Mouse (Mus musculus) adrenal gland, postnatal 4 days (tissue): Measurements from ENCODE around the gene Gpr183. TPM values are rescaled to one million over a fixed set of nuclear protein-coding genes. Genes with fewer than 3 reads are reported as not detected.

Source experiments
- DNase-seq, 2 experiments: peaks; one replicate each; pipeline ENCODE4 v3.0.0; 2021 to 2022; ENCODE audit warnings: low spot score in 2 of 2, mixed read lengths in 2 of 2
- total RNA-seq, 2 experiments: library from RNA; stranded (reverse); gene quantifications; 2 replicates each; pipeline ENCODE4 v1.2.3; 2021

Gpr183 gene
- total RNA-seq, 2 experiments from 2014 or later: 0.42 to 0.56 TPM

DNA sequence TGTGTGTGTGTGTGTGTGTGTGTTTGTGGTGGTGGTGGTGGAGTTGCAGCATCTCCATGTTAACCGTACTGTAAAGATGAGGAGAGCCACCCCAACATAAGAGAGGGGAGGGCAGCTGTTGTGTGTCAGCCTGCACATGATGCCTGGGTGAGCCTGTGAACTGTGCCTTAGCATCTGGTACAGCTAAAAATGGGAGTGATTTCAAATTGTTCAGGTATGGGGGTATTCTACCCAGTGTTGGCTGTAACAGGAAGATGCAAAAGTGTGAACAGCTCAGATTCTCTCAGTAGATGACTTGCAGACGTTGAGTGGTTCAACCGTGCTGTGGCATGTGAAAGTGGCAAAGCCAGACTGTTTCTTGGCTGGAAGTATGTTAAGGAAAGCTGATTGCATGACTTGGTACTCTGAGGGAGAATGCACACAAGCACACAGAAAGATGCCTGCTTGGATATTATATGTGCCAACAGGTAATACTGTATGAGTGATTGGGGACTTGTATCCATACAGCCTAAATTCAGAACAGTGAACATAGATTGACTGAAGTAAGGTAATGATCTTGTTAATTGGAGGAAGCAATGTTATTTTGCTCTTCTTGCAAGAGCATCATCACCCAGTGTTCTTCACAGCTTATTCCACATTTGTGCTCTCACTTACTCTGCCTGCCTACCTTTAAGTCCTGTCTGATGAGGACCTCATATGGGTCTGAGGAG is 6.8 kb downstream of the Gpr183 start:
- no peak for DNase-seq

DNA sequence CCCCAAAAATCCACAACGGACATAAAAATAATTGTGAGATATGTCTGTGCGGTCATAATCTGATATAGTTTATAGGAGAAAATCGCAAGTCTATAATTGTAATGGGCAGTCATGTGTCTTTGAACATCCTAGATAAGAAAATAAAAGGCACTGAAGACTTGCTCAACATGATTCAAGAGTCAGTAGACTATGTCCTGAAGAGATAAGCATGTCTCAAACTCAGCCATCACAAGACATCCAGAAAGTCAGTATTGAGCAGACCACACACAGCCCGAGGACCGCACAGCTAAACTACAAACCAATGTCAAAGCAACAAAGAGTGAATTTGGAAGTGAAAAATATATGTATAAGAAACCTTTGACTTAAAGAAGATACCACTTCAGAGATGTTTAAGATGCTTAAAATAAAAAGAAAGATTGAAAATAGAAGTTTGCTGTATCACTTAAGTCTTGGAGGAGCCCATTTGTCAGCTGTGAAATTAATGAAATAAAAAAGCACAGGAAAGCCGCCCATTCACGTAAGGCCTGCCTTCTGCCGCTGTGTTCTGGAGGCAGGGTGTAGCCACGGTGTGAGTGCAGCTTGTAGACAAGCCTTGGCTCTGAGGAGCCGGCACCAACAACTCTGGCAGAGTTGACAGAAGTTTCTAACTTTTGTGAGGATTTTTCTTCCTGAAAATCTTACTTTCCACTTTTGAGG is 7.7 kb downstream of the Gpr183 start:
- DNase-seq: no peak

DNA sequence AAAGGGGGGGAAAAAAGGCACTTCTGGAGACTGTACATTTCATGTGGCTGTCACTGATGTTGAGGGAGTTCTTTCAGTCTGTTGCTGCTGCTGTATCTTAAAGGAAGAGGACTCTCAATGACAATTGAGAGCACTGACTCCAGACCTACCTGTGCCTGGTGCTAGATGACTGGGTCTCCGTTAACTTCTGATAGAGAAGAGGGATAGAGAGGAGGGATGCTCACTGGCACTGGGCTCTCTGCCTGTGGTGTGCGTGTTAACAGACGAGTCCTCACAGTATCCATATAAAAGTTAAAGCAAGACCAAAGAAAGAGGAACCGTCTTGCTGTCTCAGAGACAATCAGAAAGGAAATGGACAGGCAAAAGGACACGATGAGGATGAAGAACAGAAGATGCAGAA is 8.7 kb downstream of the Gpr183 start:
- DNase-seq: no peak

DNA sequence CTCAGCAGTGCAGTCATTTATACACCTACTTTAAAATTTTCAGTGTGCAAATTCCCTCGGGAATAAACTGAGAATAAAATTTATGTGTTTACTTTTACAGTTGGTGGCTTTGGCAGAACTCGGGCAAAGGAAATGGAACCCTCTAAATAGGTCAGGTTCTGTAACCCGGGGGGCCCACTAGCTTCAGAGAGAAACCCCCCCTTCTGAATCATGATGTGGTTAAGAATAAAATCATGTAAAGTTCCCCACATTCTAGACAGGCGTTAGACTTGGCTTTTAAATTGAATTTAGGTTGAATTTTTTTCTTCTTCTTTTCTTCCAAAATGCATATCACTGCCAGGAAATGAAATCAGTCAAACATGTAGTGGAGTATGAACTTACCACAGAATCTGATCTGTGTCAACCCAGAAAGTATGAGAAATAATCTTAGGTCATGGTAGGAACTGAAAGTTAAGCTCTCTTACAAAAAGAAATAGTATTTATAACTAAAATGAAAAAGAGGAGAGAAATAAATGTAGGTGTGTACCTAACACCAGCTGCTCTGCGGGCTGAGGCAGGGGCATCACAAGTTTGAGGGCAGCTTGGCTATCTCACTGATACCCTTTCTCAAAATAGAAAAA is 9.7 kb downstream of the Gpr183 start:
- DNase-seq: no peak

DNA sequence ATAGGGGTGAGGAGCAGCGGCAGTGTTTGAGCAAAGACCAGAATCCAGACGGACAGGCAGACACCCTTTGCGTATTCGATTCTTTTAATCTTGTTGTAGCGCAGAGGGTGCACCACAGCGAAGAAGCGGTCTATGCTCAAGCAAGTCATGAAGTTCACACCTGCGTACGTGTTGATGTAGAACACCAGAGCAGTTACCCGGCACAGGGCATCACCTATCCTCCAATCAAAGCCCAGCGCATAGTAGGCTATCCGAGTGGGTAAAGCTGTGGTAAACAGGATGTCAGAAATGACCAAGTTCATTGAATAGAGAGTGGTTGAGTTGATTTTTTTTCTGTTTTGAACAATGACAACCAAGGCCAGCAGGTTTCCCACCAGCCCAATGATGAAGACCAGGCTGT is 10.4 kb downstream of the Gpr183 start:
- no peak for DNase-seq

DNA sequence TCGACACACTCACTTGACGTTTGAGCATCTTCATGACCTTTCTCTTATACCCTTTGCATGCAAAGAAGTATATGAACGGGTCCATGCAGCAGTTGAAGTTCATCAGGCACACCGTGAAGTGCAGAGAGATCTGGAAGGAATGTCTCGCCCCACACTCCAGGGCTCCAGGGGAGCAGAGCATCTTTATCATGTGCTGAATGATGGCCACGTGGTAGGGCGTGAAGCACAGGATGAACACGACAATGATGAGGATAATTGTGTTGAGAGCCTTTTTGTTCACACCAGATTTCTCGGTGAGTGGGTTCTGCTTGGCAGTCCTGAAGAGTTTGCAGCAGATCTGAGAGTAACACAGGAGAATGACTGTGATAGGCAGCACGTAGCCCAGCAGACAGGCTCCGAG is 10.9 kb downstream of the Gpr183 start:
- DNase-seq: no peak

DNA sequence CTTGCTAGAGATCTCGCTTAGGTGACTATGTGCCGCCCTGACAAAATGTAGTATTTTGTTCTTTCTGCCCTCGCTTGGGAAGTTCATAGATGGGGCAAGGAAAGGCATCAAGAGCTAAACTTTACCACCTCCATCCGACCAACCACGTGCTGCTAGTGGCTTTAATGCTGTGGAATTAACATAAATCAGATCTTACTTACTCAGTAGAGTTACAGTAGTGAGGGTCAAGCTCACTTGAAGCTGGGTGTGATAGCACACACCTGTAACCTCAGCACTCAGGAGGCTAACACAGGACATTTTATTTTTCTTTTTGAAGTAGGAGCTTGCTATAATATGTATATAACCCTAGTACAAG is 13.0 kb downstream of the Gpr183 start:
- no peak for DNase-seq

DNA sequence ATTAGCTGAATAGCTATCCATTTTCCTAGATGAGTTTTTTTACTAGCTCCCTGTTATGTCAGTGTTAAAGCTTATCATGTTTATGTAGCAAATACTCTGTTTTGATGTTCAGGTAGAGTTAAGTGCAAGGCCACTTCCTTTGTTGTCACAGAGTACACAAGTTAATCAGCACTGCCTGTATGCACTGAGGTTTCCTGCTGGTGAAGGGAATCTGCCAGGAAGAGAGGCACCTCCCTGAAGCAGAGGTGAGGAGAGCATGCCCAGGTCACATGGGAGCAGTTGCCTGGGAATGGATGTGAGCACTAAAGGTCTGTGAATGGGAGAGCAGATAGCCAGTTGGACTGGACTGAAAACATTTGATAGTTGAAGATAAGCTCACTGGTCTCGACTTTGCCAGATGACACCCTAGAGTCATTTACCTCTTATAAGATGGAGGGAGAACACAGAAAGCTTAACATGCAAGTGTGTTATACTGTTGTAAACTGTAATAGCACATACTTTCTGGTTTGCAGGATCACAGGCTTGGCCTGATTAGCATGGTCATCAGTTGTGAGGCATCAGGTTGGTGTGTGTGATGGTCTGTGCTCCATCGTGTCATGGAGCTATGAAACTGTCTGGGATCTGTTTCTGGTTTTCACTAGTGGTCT is 13.5 kb downstream of the Gpr183 start:
- DNase-seq: no peak

DNA sequence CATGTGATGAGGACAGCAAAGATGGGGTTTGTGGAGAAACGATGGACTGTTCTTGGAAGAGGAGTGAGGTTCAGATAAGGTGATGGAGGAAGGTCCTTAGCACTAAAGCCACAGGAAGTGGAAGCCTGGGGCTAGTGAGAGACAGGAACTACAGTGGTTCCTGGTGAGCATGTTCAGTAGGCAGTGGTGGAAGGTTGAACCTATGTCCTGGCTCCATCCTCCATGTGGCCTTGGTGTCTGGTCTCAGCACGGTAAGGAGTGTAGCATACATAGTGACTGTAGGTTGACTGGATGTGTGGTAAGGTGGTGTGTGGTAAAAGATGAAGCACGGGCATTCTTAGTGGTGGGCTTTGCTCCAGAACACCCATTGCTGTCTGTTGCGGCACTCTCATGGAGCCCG is 15.1 kb downstream of the Gpr183 start:
- DNase-seq: no peak

DNA sequence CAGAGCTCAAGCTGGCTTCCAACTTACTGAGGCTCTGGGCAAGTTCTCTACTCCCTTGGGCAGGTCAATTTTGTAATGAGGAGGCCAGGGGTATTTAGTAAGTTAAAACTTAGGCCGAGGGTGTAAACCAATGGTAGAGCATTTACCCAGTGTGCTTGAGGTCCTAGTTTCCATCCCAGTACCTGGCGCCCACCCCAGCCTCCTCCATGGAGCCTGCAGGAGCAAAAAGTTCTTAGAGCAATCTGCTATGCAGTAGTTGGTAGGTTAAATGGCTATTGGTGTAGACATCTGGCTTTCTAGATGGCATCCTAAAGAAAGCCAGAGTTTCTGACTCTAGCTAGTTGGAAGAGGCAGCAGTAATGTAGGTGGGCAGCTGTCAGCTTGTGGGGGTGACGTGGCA is 15.6 kb downstream of the Gpr183 start:
- no peak for DNase-seq

DNA sequence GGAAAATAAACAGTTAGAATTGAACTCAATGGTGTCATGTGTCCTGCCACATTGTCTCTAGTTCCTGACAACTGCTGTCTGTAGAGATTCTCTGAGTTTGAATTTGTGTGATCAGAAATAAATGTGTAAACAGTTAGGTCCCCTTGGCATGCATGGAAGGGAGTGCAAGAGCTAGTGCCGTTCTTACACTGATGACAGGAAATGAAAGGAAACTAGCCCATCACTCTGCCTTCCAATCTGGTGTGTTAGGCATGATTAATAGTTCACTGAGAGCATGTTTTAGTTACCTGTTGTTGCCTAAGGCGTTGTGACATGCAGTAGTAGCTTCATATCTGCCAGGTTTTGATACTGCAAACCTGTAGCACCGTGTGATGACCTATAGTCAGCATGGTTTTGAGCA is 17.0 kb downstream of the Gpr183 start:
- DNase-seq: no peak

DNA sequence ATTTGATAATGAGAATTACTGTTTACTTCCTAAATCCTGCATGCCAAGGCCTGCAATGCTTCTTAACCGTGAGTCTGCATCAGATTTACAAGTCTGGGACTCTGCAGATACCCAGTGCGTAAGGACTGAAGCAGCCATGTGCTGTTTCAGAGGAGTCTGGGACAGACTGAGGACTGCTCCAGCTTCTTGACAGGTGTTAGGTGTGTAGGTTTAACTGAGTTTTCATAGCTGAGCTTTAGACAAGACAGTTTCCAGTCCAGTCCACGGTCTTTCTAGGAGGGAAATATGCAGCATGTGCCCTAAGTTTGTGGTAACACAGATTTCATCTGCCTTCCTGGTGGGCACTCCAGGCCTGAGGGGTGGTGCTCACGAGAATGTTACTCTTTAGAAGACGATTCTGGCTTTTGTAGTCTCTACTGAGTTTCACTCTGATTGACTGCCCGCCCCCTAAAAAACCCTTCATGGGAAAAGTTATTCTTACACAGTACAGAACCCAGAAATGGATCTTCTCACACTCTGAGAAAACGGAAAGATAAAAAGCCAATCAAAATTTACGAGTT is 17.7 kb downstream of the Gpr183 start:
- DNase-seq: no peak

DNA sequence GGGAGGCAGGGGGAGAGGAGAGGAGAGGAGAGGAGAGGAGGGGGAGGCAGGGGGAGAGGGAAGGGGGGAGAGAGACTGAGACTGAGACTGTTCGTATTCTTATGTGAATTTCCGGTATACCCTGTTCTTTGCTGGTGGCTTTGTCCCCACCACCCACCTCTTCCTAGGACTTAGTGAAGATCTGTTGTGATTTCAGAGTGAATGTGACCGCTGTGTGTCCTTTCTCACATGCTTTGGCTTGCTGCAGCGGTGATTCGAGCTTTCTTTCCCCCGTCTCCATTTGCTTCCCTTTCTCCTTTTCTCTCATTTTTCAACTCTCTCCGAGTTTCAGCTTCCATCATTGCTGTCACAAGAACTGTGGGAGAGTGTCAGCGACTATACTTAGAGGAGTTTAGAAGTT is 18.3 kb downstream of the Gpr183 start:
- no peak for DNase-seq

DNA sequence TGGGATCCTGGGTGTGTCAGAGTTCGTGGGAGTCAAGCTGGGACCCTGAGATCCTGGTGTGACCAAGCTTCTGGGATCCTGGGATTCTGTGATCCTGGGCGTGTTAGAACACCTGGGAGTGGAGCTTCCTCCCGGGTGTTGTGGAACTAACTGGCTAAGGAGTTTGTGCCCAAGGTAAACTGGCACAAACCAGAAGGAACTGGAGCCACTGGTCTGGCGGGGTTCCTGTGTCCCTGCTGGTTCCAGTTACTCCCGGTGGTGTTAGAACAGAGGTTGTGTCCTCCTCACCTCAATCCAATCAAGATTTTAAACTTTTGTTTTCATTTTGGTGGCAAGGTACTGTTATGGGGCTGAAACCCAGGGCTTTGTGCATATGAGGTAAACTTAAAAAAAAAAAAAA is 18.9 kb downstream of the Gpr183 start:
- no peak for DNase-seq

DNA sequence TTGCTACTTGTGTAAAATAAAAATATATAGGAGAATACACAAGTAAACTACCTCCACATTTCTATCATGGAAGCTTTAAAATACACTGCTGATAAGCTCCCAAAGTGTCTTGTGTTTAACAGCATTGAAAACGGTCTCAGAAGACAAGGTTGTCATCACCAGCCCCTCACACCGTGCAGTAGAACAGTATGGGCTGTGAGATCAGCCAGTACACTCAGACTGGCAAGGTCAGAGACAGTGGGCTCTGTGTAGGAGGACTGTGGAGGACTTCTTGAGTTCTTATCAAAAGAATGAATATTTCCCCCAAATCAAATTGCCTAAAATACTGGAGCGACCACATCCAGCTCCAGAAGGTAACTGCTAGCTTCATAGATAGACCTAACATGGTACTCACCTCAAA is 25.4 kb downstream of the Gpr183 start:
- DNase-seq: no peak

DNA sequence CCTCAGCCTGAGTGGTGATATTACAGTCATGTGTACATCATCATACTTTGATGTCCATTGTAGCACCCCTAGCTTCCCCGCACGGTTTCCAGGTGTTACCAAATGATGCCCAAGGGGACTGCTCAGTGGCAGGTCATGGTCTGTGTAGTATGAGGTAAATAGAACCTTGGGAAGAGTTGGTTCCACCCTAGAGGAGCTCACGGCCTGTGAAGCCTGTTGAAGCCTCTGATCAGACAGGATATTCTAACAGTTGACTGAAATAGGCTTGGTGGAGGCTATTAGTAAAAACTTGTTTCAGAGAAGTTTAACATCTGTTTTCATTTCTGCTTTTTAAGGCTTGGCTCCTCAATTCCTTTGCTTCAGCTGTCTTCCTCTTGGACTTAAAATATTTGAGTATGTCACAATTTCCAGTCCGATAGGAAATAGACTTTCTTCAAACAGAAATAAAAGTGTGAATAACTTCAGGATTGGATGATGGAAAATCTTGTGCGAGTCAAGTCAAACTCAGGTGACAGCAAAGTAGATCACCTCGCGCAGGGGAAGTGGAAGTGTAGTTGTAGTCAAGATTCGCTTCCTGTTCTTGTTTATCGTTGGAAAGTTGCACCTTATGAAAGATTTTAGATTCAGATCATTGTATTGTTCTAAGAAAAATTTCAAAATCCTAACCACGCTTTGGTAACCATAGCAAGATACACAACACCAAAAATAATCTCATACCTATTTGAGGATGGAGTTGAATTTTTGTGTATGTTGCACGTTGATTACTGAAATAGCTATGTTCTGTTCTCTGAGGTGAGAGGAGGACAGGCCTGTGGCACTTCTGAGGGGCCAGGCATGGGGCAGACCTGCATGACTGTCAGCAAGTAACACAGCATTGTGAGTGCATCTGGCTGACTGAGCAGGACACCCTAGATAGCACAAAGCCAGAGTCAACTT is 26.5 kb downstream of the Gpr183 start:
- DNase-seq: no peak

DNA sequence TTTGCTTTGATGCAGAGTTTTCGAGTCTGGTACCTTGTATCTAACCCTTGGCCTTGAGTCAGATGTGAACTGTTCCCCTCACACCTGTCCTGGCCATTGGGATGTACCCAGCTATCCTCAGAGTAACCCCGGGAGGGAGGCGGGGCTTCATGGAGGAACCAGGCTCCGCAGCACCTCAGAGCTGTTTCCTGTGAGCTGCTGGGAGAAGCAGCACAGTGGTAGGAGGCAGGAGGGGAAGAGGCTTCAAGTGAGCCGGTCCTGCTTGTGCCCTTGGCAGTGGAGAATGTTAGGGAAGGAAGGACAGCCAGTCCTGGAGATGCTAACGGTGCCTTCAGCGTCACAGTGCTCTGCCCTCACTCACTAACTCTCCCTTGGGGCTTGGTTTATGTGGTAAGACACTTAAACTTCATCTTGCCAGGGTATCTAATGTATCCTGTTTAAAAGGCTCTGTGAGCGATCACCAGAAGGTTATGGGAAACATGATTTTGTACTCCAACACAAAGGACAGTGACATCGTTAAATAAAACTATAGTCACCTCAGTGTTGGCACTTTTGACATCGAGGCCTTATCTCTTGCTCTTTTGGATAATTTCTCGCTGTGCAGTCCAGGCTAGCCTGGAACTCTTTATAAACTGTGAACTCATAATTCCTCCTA is 27.3 kb downstream of the Gpr183 start:
- no peak for DNase-seq

DNA sequence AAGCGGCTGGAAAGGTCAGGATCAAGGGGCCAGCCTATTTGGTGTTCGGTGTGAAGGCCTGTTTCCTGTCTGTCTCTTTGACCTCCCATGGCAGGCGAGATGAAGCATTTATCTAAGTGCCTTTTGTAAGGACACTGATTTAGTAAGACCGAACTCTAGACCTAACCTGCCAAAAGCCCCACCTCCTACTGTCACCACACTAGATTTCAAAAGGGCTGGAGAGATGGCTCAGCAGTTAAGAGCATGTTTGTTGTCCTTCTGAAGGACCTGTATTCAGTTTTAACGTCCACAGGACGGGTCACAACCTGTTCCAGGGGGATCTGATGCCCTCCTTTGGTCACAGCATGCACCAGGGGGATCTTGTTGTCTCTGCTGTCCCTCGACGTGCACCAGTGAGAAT is 28.1 kb downstream of the Gpr183 start:
- no peak for DNase-seq

DNA sequence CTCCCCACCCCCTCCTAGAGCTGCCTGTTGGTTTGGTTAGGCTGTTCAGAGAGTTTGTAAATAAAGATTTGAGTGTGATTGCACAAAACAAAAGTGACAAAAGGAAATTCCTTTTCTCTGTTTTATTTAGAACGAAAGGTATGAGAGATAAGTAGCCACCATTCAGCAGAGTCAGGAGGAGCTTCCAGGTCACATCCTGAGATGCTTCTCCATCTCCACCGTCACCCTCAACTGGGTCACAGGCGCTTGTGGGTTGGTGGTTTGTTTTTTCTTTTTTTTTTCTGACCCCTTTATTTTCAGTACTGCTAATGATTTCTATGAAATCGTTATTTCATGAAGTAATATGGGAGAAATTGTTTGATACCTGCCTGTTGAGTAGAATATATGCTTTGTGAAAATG is 28.6 kb downstream of the Gpr183 start:
- no peak for DNase-seq

DNA sequence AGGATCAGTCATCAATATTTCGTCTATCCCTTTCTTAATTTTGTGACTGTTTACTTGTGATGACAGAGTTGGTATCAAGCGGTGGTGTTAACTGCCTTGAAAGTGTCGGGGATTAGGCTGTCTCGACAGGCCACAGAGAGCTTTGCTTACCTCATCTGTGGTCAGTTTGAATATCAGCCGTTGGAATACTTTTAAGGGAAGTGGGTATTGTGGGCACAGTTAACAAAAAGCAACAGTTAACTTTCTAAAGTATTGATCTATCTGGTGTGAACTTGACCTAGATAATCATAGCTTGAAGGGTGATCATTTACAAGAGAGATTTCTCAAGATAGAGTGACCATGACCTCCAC is 30.4 kb downstream of the Gpr183 start:
- no peak for DNase-seq
